Mouse (Mus musculus): ENCODE measurements around the gene Unc5a. TPM values are rescaled to one million over a fixed set of nuclear protein-coding genes. Genes with fewer than 3 reads are reported as not detected.
A peak's percentile ranks its signal among the peaks of the same experiment; 100 is the strongest.

The Unc5a gene
- polyA plus RNA-seq, 1 experiment from 2014 or later = 0.30 TPM

- Histone ChIP-seq H3K27ac (no peak overlapping the region), H3K36me3 (no peaks in the 10 kb centered on the region), H3K27me3 (peaks cover 5% of the 10 kb centered on the region; the same call in 1 of the 2 replicates), H3K4me3 (replicated peaks) (no peak overlapping the region), H3K4me1 (replicated peaks) (no peaks in the 10 kb centered on the region), H3K4me2 (no peak overlapping the region), H3K9ac (replicated peaks) (no peak overlapping the region), H3K9me3 (no peaks in the 10 kb centered on the region)
- no peak for ATAC-seq (ENCODE audit: insufficient number of reproducible peaks, insufficient read depth, low FRiP score, low TSS enrichment, low read depth)
- 66% methylated on average over 11 of the region's 11 CpGs for WGBS
Measured at GRCm38 (mm10) chr13:55004646-55005045, 55.4 kb downstream of the Unc5a start.

- H3K27ac ChIP-seq = no peak overlapping the region
- H3K27me3 ChIP-seq = peaks cover 5% of the 10 kb centered on the region; the same call in 1 of the 2 replicates
- H3K4me1 ChIP-seq (replicated peaks) = no peaks in the 10 kb centered on the region
- WGBS = 74% methylated on average over 31 of the region's 31 CpGs
- ATAC-seq (ENCODE audit: insufficient number of reproducible peaks, insufficient read depth, low FRiP score, low TSS enrichment, low read depth) = no peak
- no peak overlapping the region for H3K4me3 ChIP-seq (replicated peaks)
- no peaks in the 10 kb centered on the region for H3K36me3 ChIP-seq
- H3K4me2 ChIP-seq = no peak overlapping the region
- H3K9ac ChIP-seq (replicated peaks) = no peak overlapping the region
- H3K9me3 ChIP-seq = no peaks in the 10 kb centered on the region
Measured at GRCm38 (mm10) chr13:55005691-55006414, 56.6 kb downstream of the Unc5a start.

GRCm38 (mm10) chr13:55006415-55006742 is 57.2 kb downstream of the Unc5a start:
- H3K4me2 ChIP-seq = no peak overlapping the region
- H3K9ac ChIP-seq (replicated peaks) = no peak overlapping the region
- no peaks in the 10 kb centered on the region for H3K9me3 ChIP-seq
- no peaks in the 10 kb centered on the region for H3K36me3 ChIP-seq
- 81% methylated on average over 7 of the region's 7 CpGs for WGBS
- ATAC-seq (ENCODE audit: insufficient number of reproducible peaks, insufficient read depth, low FRiP score, low TSS enrichment, low read depth) = no peak
- no peaks in the 10 kb centered on the region for H3K4me1 ChIP-seq (replicated peaks)
- H3K27me3 ChIP-seq = peaks cover 8% of the 10 kb centered on the region; the same call in 1 of the 2 replicates
- no peak overlapping the region for H3K27ac ChIP-seq
- no peak overlapping the region for H3K4me3 ChIP-seq (replicated peaks)

- Histone ChIP-seq H3K36me3 (no peaks in the 10 kb centered on the region), H3K27ac (no peak overlapping the region), H3K4me2 (no peak overlapping the region), H3K4me3 (replicated peaks) (no peak overlapping the region), H3K27me3 (peaks cover 15% of the 10 kb centered on the region; the same call in 1 of the 2 replicates), H3K4me1 (replicated peaks) (peaks cover 9% of the 10 kb centered on the region; the same call in 1 of the 2 replicates), H3K9ac (replicated peaks) (no peak overlapping the region), H3K9me3 (no peaks in the 10 kb centered on the region)
- 71% methylated on average over 6 of the region's 6 CpGs for WGBS
- no peak for ATAC-seq (ENCODE audit: insufficient number of reproducible peaks, insufficient read depth, low FRiP score, low TSS enrichment, low read depth)
Measured at GRCm38 (mm10) chr13:55008589-55008988, 59.4 kb downstream of the Unc5a start.

GRCm38 (mm10) chr13:55011103-55011502 is 61.9 kb downstream of the Unc5a start:
- peaks cover 9% of the 10 kb centered on the region; the same call in 1 of the 2 replicates for H3K4me1 ChIP-seq (replicated peaks)
- H3K9ac ChIP-seq (replicated peaks) = no peak overlapping the region
- 90% methylated on average over 15 of the region's 15 CpGs for WGBS
- no peaks in the 10 kb centered on the region for H3K36me3 ChIP-seq
- no peak overlapping the region for H3K4me3 ChIP-seq (replicated peaks)
- no peak overlapping the region for H3K27ac ChIP-seq
- no peaks in the 10 kb centered on the region for H3K9me3 ChIP-seq
- peaks cover 14% of the 10 kb centered on the region; the same call in 1 of the 2 replicates for H3K27me3 ChIP-seq
- no peak for ATAC-seq (ENCODE audit: insufficient number of reproducible peaks, insufficient read depth, low FRiP score, low TSS enrichment, low read depth)
- H3K4me2 ChIP-seq = no peak overlapping the region

- peak overlapping the region; percentile 40 for H3K4me2 ChIP-seq
- 0 out of 2 replicates have a peak, but pooled peaks cover 10% of the 10 kb centered on the region for H3K27me3 ChIP-seq
- no peak overlapping the region for H3K9ac ChIP-seq (replicated peaks)
- no peak; the same call in 1 of the 2 replicates for ATAC-seq (ENCODE audit: insufficient number of reproducible peaks, insufficient read depth, low FRiP score, low TSS enrichment, low read depth)
- H3K4me1 ChIP-seq (replicated peaks) = peaks cover 9% of the 10 kb centered on the region; the same call in 1 of the 2 replicates
- H3K9me3 ChIP-seq = no peaks in the 10 kb centered on the region
- WGBS = 5% methylated on average over 14 of the region's 14 CpGs
- no peaks in the 10 kb centered on the region for H3K36me3 ChIP-seq
- no peak overlapping the region for H3K27ac ChIP-seq
- no peak overlapping the region for H3K4me3 ChIP-seq (replicated peaks)
Measured at GRCm38 (mm10) chr13:55011981-55012478, 62.8 kb downstream of the Unc5a start.

GRCm38 (mm10) chr13:55013702-55014344 is 64.6 kb downstream of the Unc5a start:
- 36% methylated on average over 9 of the region's 9 CpGs for WGBS
- Histone ChIP-seq H3K9ac (replicated peaks) (no peak overlapping the region), H3K27me3 (0 out of 2 replicates have a peak, but pooled peaks cover 10% of the 10 kb centered on the region), H3K4me3 (replicated peaks) (no peak overlapping the region), H3K4me1 (replicated peaks) (peaks cover 9% of the 10 kb centered on the region; the same call in 1 of the 2 replicates), H3K9me3 (no peaks in the 10 kb centered on the region), H3K27ac (no peak overlapping the region), H3K4me2 (no peak overlapping the region), H3K36me3 (no peaks in the 10 kb centered on the region)
- no peak for ATAC-seq (ENCODE audit: insufficient number of reproducible peaks, insufficient read depth, low FRiP score, low TSS enrichment, low read depth)

- no peaks in the 10 kb centered on the region for H3K36me3 ChIP-seq
- 72% methylated on average over 9 of the region's 9 CpGs for WGBS
- no peak for ATAC-seq (ENCODE audit: insufficient number of reproducible peaks, insufficient read depth, low FRiP score, low TSS enrichment, low read depth)
Measured at GRCm38 (mm10) chr13:55014451-55014850, 65.2 kb downstream of the Unc5a start.

GRCm38 (mm10) chr13:55017154-55017897 is 68.1 kb downstream of the Unc5a start:
- Histone ChIP-seq H3K9ac (replicated peaks) (no peak overlapping the region), H3K9me3 (no peaks in the 10 kb centered on the region), H3K27me3 (0 out of 2 replicates have a peak, but pooled peaks cover 2% of the 10 kb centered on the region), H3K36me3 (no peaks in the 10 kb centered on the region), H3K4me2 (no peak overlapping the region), H3K27ac (no peak overlapping the region), H3K4me3 (replicated peaks) (no peak overlapping the region), H3K4me1 (replicated peaks) (peaks cover 3% of the 10 kb centered on the region; the same call in 1 of the 2 replicates)
- ATAC-seq (ENCODE audit: insufficient number of reproducible peaks, insufficient read depth, low FRiP score, low TSS enrichment, low read depth) = no peak
- WGBS = 77% methylated on average over 12 of the region's 12 CpGs

More at GRCm38 (mm10) chr13:55014451-55014850, 65.2 kb downstream of the Unc5a start:
- no peak overlapping the region for H3K9ac ChIP-seq (replicated peaks)
- no peaks in the 10 kb centered on the region for H3K9me3 ChIP-seq
- H3K27me3 ChIP-seq = 0 out of 2 replicates have a peak, but pooled peaks cover 10% of the 10 kb centered on the region
- H3K4me3 ChIP-seq (replicated peaks) = no peak overlapping the region
- H3K4me2 ChIP-seq = no peak overlapping the region
- no peak overlapping the region for H3K27ac ChIP-seq
- H3K4me1 ChIP-seq (replicated peaks) = peaks cover 9% of the 10 kb centered on the region; the same call in 1 of the 2 replicates

- Histone ChIP-seq H3K27me3 (no peaks in the 10 kb centered on the region), H3K4me2 (no peak overlapping the region), H3K36me3 (no peaks in the 10 kb centered on the region), H3K9ac (replicated peaks) (no peak overlapping the region), H3K9me3 (no peaks in the 10 kb centered on the region), H3K27ac (no peak overlapping the region), H3K4me1 (replicated peaks) (no peaks in the 10 kb centered on the region), H3K4me3 (replicated peaks) (no peak overlapping the region)
- ATAC-seq (ENCODE audit: insufficient number of reproducible peaks, insufficient read depth, low FRiP score, low TSS enrichment, low read depth) = no peak
- WGBS = 80% methylated on average over 8 of the region's 8 CpGs
Measured at GRCm38 (mm10) chr13:55017898-55018599, 68.8 kb downstream of the Unc5a start.

Data from limb, embryonic 12.5 days (tissue).